Mouse (Mus musculus): ENCODE results near the gene Dbp.

DNA sequence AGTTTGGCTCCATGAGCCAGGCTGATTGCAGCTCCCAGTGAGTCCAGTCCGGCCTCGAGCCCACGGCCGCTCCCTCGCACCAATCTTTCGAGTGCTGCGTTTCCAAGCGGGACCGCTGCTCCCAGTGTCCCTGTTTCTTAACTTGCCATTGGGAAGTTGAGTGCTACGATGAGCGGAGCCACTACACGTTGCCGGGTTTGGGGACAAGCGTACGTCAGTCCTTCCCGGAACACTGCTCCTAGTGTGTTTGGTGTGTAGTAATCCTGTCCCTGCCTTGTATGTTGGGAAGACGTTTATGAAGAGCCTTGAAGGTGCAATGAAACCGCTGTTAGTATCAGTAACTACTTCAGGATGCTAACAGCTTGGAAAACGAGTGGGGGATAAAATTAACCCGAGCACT, 13.4 kb downstream of the Dbp start:
- TF ChIP-seq POLR2A (IDR thresholded peaks at IDR 0.05; ENCODE audit: control insufficient read depth in 1 of 2, insufficient read depth in 1 of 2, low read depth in 1 of 2, low read length in 2 of 2, poor library complexity in 1 of 2) (peak in 1 of 2 experiments; percentile 4; a peak in 1 of 4 replicates), KAT2A (conservative IDR thresholded peaks at IDR 0.05; ENCODE audit: low read depth, low read length) (no peak), CTCF (IDR thresholded peaks at IDR 0.05 in 2 of 3, conservative IDR thresholded peaks at IDR 0.05 in 1 of 3; ENCODE audit: control insufficient read depth in 1 of 3, insufficient read depth in 1 of 3, low read depth in 2 of 3, low read length in 3 of 3, poor library complexity in 1 of 3, severe bottlenecking in 1 of 3) (no peak)
